Mouse (Mus musculus) forebrain, embryonic 13.5 days (tissue): ENCODE measurements around the gene Elof1. TPM values are rescaled to one million over a fixed set of nuclear protein-coding genes. Genes with fewer than 3 reads are reported as not detected.

ENCODE experiments used
- ATAC-seq: fragments of 200-750 bp; cut with Nextera tagmentation; 2 replicates; pipeline ENCODE4 v1.8.0; 2017
- H3K27ac ChIP-seq: fragments of 300-500 bp; sonication (generic); 2 replicates; pipeline ENCODE4 v1.5.1; 2015; ENCODE audit warnings: inconsistent platforms, mild to moderate bottlenecking, moderate library complexity
- H3K27me3 ChIP-seq: fragments of 300-500 bp; sonication (generic); 2 replicates; pipeline ENCODE4 v1.6.1; 2015; ENCODE audit warnings: mild to moderate bottlenecking, inconsistent platforms
- H3K36me3 ChIP-seq: fragments of 300-500 bp; sonication (generic); 2 replicates; pipeline ENCODE4 v1.6.1; 2015; ENCODE audit warnings: mild to moderate bottlenecking, inconsistent platforms; ENCODE audit not compliant: poor library complexity, severe bottlenecking
- H3K4me1 ChIP-seq: fragments of 300-500 bp; sonication (generic); 2 replicates; pipeline ENCODE4 v1.6.1; 2015; ENCODE audit warnings: inconsistent platforms
- H3K4me2 ChIP-seq: fragments of 300-500 bp; sonication (generic); 2 replicates; pipeline ENCODE4 v1.6.1; 2015; ENCODE audit warnings: inconsistent platforms, mild to moderate bottlenecking, moderate library complexity
- H3K4me3 ChIP-seq: fragments of 300-500 bp; sonication (generic); 2 replicates; pipeline ENCODE4 v1.5.1; 2015; ENCODE audit warnings: mild to moderate bottlenecking, inconsistent platforms
- H3K9ac ChIP-seq: fragments of 300-500 bp; sonication (generic); 2 replicates; pipeline ENCODE4 v1.6.1; 2015; ENCODE audit warnings: mild to moderate bottlenecking, inconsistent platforms
- H3K9me3 ChIP-seq: fragments of 300-500 bp; sonication (generic); replicated peaks from 2 replicates; pipeline ENCODE4 v1.6.1; 2016; ENCODE audit warnings: inconsistent platforms
- WGBS: fragments of 180-500 bp; shearing (Covaris S2); methylation state at CpG from one replicate; pipeline ENCODE4 v1.1.7; 2015; 5-methylcytosine and 5-hydroxymethylcytosine counted together
- polyA plus RNA-seq: library from polyadenylated mRNA; unstranded; fragments of >200 nt; fragmentation: Nextera tagmentation; extraction: Ambion mirVana; gene quantifications from 2 replicates; pipeline ENCODE4 v1.2.1, GENCODE M21; 2015

The Elof1 gene
- polyA plus RNA-seq, 1 experiment from 2014 or later: 206 TPM

DNA sequence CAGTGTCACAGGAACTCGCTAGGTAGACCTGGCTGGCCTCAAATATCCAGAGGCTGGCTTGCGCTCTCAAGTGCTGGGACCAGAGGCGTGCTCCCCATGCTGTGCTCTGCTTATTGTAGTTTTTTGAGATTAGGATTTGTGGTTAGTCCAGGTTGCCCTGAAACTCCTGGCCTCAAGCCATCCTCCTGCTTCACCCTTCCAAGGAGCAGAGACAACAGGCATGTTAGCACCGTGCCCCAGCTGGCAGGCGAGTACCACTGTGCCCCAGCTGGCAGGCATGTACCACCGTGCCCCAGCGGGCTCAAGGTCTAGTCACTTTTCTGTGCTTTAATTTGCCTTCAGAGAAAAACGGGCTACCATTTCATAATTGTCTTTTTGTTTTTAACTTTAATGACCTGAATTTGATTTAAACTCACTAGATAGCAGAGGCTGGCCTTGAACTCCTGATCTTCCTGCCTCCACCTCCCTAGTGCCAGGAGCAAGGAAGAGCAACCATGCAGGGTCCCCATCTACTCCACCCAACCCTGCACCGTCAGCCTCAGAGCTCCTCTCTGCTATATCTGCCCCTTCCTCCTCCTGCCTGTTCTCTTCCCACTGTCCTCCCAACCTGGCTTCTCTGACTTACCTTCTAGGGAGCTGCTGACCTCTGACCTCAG, 18.1 kb upstream of the Elof1 start:
- H3K4me1 ChIP-seq: peaks cover 4% of the 10 kb centered on the region; the same call in 1 of the 2 replicates
- no peak overlapping the region for H3K27ac ChIP-seq
- no peaks in the 10 kb centered on the region for H3K36me3 ChIP-seq
- no peaks in the 10 kb centered on the region for H3K9me3 ChIP-seq
- 80% methylated on average over 9 of the region's 9 CpGs for WGBS
- H3K9ac ChIP-seq: no peak overlapping the region
- no peak overlapping the region for H3K4me2 ChIP-seq
- H3K4me3 ChIP-seq: no peak overlapping the region
- peaks cover 28% of the 10 kb centered on the region for H3K27me3 ChIP-seq
- ATAC-seq: no peak

DNA sequence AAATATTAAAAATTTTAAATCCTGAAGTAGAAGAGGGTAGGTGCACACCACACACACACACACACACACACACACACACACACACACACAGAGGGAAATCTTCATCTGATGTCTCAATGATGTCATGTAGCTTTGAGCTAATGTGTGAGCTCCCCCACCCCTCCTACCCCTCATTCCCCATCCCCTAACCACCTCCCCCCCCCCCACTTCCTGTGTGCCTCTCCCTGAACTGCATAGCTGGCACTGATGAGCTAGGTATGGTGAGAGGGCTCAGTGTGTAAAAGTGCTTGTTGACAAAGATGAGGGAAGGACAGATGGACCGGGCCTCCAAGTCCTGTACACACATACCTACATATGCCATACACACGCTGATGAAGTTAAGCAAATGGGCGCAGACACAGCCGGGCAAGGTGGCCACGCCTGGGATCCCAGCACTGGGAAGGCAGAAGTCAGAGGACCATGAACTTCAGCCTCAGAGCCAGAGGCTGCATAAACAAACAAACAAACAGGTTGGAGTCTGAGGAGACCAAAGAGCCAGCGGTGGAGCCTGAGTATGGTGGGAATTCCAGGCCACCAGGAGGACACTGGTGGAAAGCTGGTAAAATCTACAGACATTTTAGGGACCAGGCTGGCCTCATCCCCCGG, 17.4 kb upstream of the Elof1 start:
- 90% methylated on average over 7 of the region's 7 CpGs for WGBS
- Histone ChIP-seq H3K4me3 (no peak overlapping the region), H3K27me3 (peaks cover 33% of the 10 kb centered on the region), H3K9ac (no peak overlapping the region), H3K27ac (no peak overlapping the region), H3K36me3 (no peaks in the 10 kb centered on the region), H3K9me3 (no peaks in the 10 kb centered on the region), H3K4me2 (no peak overlapping the region), H3K4me1 (peaks cover 4% of the 10 kb centered on the region; the same call in 1 of the 2 replicates)
- ATAC-seq: no peak

DNA sequence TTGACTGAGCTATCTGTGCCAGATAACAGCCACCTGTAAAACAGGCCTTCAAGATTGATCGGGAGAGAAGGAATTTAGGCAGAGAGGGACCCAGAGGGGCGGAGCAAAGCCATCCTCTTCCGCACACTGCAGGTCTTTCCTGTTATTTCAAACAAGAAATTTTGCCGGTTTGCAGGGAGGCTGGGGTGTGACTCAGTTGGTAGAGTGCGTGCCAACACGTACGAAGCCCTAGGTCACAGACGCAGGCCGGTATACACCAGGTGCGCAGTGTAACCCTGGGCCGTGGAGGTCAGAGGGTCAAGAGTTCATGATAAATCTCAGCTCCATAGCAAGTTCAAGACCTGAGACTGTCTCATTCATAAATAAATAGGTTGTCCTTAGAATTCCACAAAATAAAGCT, 15.2 kb upstream of the Elof1 start:
- no peak overlapping the region for H3K9ac ChIP-seq
- 62% methylated on average over 11 of the region's 11 CpGs for WGBS

DNA sequence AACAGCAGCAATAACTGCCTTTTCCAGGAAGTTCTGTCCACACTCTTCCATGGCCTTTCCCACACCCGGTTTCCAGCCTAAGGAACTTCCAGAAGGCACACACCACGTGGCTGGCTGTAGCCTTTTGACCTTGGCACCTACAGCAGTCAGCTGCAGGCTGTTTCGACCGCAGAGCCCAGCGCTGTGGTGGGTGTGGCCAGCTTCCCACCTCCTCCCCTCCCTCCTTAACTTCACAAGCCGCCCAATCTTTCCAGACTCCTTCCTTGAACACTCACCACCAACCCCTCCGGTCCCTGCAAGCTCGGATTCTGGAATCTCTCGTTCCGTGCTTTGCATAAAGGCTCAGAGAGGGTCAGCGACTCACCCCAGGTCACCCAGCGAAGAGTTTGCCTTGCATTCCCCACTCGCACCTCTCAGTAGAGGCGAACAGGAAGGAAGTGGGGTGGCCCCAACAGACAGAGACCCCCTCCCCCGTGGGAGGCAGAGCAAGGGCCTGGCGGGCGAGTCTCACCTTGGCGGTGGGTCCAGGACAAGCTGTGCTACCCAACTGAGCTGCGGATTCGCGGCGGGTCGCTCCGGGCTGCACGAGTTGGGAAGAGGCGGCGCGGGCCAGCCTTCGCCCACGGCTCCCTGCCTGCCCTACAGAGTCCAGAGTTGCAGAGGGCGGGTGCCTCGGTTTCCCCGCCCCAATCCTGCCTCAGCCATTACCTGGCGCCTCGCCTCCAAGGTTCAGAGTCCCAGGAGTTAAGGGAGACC, 14.4 kb upstream of the Elof1 start:
- no peak overlapping the region for H3K27ac ChIP-seq
- H3K9ac ChIP-seq: peak overlapping the region; percentile 23; the same call in 1 of the 2 replicates
- peaks cover 37% of the 10 kb centered on the region for H3K27me3 ChIP-seq
- H3K36me3 ChIP-seq: no peaks in the 10 kb centered on the region
- WGBS: 3% methylated on average over 32 of the region's 35 CpGs
- peak overlapping the region; percentile 39 for H3K4me2 ChIP-seq
- H3K9me3 ChIP-seq: no peaks in the 10 kb centered on the region
- no peaks in the 10 kb centered on the region for H3K4me1 ChIP-seq
- H3K4me3 ChIP-seq: peak overlapping the region; percentile 5; the same call in 1 of the 2 replicates
- ATAC-seq: no peak

More for the DNA sequence above, 15.2 kb upstream of the Elof1 start:
- Histone ChIP-seq H3K27me3 (peaks cover 37% of the 10 kb centered on the region), H3K36me3 (no peaks in the 10 kb centered on the region), H3K27ac (no peak overlapping the region), H3K9me3 (no peaks in the 10 kb centered on the region), H3K4me2 (0 out of 2 replicates have a peak overlapping the region, but pooled peaks have one; percentile 39), H3K4me3 (no peak overlapping the region), H3K4me1 (peaks cover 3% of the 10 kb centered on the region; the same call in 1 of the 2 replicates)
- ATAC-seq: no peak

DNA sequence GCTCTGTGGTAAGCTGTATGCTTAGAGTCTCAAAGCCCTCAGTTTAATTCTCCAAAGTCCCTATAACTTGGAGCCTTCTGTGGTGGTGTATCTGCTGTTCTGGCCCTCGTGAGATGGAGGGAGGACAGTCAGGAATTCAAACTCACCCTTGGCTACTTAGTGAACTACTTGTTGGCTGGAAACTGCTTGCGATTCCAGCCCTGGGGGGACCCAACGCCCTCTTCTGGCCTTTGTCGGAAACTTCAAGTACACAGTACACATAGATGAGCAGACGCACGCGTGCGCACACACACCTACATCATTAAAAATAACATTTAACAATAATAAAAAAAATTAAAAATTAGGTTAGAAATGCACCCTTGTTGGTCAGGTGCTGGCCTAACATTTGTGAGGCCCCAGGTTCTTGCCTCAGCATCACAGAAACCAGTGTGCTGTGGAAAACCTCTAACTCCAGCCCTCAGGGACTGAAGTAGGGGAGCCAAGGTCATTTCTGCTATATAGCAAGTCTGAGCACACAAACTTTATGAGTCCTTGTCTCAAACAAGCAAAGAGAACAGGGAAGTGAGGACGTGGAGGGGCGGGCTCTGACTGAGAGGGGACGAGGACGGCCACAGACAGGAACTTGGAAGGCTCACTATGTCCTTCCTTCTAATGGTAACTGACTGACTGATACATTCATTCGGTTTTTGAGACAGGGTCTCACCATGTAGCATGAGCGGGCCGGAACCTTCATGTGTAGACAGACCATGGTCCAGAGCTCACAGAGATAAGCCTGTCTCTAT, 8.5 kb upstream of the Elof1 start:
- H3K9me3 ChIP-seq: no peaks in the 10 kb centered on the region
- H3K4me2 ChIP-seq: no peak overlapping the region
- H3K36me3 ChIP-seq: no peaks in the 10 kb centered on the region
- 92% methylated on average over 15 of the region's 15 CpGs for WGBS
- peaks cover 12% of the 10 kb centered on the region; the same call in 1 of the 2 replicates for H3K27me3 ChIP-seq
- H3K27ac ChIP-seq: no peak overlapping the region
- no peak overlapping the region for H3K4me3 ChIP-seq
- no peaks in the 10 kb centered on the region for H3K4me1 ChIP-seq
- no peak overlapping the region for H3K9ac ChIP-seq
- ATAC-seq: no peak

DNA sequence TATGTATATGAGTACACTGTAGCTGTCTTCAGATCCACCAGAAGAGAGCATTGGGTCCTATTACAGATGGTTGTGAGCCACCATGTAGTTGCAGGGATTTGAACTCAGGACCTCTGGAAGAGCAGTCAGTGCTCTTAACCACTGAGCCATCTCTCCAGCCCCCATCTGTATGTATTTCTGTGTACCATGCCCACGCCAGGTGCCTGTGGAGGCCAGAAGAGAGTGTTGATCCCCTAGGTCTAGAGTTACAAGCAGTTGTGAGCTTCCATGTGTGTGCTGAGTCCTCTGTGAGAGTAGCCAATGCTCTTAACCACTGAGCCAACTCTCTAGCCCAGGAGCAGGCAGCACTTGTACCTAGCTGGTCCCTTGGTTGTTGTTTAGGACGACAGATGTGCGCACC, 7.2 kb upstream of the Elof1 start:
- Histone ChIP-seq H3K36me3 (no peaks in the 10 kb centered on the region), H3K9ac (no peak overlapping the region), H3K9me3 (no peaks in the 10 kb centered on the region), H3K4me3 (no peak overlapping the region), H3K27ac (no peak overlapping the region), H3K4me1 (no peaks in the 10 kb centered on the region), H3K27me3 (peaks cover 8% of the 10 kb centered on the region; the same call in 1 of the 2 replicates), H3K4me2 (no peak overlapping the region)
- WGBS: 89% methylated on average over 3 of the region's 3 CpGs
- ATAC-seq: no peak

DNA sequence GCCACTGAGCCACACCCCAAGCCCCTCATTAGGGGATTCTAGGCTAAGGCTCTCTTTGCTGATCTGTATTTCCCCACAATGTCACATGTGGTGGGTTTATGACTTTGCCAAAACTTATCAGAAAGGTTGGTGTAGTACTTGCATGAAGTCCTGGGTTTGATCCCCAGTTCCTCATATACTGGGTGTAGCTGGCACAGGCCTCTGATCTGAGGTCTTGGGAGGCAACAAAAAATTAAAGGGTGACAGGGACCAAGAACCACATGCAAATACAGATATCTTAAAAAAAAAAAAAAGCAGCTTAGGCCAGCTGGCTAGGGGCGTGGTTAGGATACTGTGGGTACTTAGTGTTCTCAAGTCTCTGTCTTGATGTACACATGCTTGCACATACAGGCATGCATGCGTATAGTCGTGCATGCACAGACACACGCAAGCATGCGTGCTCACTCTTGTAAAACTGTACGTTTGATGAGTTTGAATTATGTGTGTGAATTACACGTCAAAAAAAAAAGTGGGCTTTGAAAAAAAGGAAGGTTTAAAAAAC, 6.2 kb upstream of the Elof1 start:
- H3K36me3 ChIP-seq: no peaks in the 10 kb centered on the region
- peaks cover 5% of the 10 kb centered on the region; the same call in 1 of the 2 replicates for H3K27me3 ChIP-seq
- no peaks in the 10 kb centered on the region for H3K9me3 ChIP-seq
- 86% methylated on average over 7 of the region's 7 CpGs for WGBS
- H3K4me2 ChIP-seq: no peak overlapping the region
- no peak overlapping the region for H3K9ac ChIP-seq
- no peak overlapping the region for H3K27ac ChIP-seq
- no peak for ATAC-seq
- no peak overlapping the region for H3K4me3 ChIP-seq
- H3K4me1 ChIP-seq: no peaks in the 10 kb centered on the region

DNA sequence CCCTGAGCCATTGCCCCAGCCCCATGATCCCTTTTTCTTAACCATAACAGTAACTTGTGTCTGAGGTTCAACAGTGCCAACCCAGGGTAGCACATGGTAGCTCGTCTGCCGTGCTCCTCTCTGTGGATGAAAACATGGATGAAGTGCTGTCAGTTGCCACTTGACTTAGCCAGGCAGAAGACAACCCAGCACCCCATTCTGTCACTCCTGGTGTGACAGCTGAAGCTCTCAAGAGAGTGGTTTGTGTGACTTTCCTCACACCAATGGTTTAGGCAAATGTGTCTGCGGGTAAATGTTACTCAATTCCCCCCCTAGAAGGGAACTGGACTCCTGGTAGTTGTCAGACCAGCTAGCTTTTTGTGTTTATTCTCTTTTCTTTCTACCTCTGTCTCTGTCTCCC, 5.0 kb upstream of the Elof1 start:
- WGBS: 79% methylated on average over 3 of the region's 3 CpGs

DNA sequence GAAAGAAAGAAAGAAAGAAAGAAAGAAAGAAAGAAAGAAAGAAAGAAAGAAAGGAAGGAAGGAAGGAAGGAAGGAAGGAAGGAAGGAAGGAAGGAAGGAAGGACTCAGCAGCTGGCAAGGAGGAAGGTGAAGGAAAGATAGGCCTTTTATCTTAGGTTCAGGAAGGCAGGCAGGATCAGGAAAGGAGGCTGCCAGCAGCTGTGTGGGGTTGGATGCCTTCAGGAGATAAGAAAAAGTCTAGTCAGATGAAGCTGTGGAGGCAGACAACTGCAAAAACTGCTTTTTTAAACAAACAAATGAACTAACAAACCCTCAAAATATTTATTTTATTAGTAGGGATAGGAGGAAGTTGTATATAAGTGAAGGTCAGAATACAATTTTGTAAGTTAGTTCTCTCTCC, 4.6 kb upstream of the Elof1 start:
- Histone ChIP-seq H3K27me3 (peaks cover 5% of the 10 kb centered on the region; the same call in 1 of the 2 replicates), H3K4me1 (peaks cover 5% of the 10 kb centered on the region), H3K9me3 (no peaks in the 10 kb centered on the region), H3K4me3 (no peak overlapping the region), H3K4me2 (no peak overlapping the region), H3K36me3 (no peaks in the 10 kb centered on the region), H3K9ac (no peak overlapping the region), H3K27ac (no peak overlapping the region)
- ATAC-seq: no peak

More for the DNA sequence above, 5.0 kb upstream of the Elof1 start:
- Histone ChIP-seq H3K4me1 (peaks cover 5% of the 10 kb centered on the region), H3K4me2 (no peak overlapping the region), H3K9me3 (no peaks in the 10 kb centered on the region), H3K4me3 (no peak overlapping the region), H3K36me3 (no peaks in the 10 kb centered on the region), H3K27ac (no peak overlapping the region), H3K27me3 (peaks cover 5% of the 10 kb centered on the region; the same call in 1 of the 2 replicates), H3K9ac (no peak overlapping the region)
- no peak for ATAC-seq

DNA sequence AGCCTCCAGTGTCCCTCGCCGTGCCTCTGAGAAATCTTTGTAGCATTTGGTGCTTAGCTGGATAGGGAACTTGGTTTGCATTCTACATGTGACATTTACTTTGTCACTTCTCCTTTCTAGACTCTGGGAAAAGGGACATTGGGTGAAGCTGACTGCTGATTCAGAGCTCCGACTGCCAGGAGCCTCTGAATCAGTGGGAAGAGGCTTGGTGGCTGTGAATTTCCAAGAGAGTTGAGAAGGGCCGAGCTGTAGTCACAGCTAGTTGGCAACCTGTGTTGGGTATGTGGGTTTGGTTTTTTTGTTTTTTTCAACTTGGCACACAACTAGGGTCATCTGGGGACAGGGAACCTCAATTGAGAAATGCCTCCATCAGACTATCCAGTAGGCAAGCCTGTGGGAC, 2.6 kb upstream of the Elof1 start:
- Histone ChIP-seq H3K36me3 (no peaks in the 10 kb centered on the region), H3K4me3 (no peak overlapping the region), H3K4me1 (peaks cover 21% of the 10 kb centered on the region), H3K9me3 (no peaks in the 10 kb centered on the region), H3K27ac (no peak overlapping the region), H3K4me2 (no peak overlapping the region), H3K27me3 (peaks cover 5% of the 10 kb centered on the region; the same call in 1 of the 2 replicates), H3K9ac (no peak overlapping the region)
- no peak for ATAC-seq
- 91% methylated on average over 4 of the region's 4 CpGs for WGBS

DNA sequence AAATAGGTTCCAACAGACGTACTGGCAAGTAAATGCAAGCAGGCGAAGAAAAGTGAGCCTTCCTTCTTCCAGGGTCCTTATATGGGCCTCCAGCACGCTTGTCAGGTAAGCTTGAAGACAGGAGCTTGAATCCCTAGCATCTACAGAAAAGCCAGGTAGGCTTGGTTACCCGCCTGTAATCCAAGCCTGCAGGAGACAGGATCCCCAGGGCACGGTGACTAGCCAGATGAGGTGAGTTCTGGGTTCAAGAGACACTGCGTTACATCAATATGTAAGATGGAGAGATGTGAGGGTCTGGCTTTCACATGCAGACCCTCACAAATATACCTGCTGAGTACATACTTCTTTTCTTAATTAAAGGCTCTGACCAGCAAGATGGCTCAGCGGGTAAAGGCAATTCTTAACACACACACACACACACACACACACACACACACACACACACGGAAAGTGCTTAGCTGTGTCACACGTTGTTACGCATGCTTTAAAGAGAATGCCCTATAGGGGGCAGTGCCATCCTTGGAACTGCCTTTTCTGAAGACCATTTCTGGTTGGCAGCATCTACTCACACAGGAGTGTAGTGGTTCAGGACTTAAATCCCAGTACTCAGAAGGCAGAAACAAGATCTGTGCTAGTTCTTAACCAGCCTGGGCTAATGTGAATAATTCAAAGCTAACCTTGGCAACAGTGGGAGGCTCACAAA, 933 bp upstream of the Elof1 start:
- Histone ChIP-seq H3K9me3 (no peaks in the 10 kb centered on the region), H3K27ac (no peak overlapping the region), H3K4me1 (peaks cover 21% of the 10 kb centered on the region), H3K4me3 (peak overlapping the region; percentile 80), H3K9ac (peak overlapping the region; percentile 91; the same call in 1 of the 2 replicates), H3K36me3 (peaks cover 12% of the 10 kb centered on the region), H3K27me3 (peaks cover 5% of the 10 kb centered on the region; the same call in 1 of the 2 replicates), H3K4me2 (peak overlapping the region; percentile 94)
- no peak for ATAC-seq
- WGBS: 47% methylated on average over 10 of the region's 10 CpGs
